Comparison of ENCODE assay signal across 8 mouse cellular contexts in the genomic region with DNA sequence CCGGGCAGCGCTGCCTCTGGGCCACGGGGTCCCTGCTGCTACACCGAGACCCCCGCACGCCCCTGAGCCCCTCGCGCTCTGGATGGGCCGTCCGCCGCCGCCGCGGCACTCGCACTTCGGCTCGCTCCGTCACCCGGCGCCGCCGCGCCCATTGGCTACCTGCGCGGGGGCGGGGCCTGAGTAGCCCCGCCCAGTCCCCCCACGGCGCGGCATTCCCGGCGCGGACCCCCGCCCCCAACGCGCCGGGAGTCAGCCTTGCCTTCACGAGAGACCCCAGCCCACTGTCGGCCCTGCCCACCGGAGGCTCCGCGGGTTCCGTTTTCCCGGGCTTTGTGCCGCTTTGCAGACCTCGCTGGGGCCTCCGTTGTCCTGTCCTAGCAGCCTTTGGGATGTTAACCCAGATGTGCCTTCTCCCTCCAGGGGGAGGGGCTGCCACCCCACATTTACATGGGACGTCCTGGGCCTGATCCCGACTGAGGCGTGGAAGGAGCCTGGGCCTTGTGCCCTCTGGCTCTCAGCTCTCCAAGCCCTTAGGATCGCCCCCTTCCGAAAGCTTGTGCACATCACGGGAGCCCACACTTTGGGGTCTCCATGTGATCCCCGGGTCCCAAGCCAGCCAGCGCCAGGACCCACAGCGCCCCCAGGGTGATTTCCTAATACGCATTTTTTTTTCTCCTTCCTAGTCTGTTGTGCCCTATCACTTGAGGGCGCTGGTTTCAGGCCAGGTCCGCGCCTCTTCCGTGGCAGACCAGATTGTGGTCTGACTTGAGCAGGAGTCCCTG. TPM values are rescaled to one million over a fixed set of nuclear protein-coding genes. Genes with fewer than 3 reads are reported as not detected.
DNase-seq lines count a peak whose midpoint lies in the region; ATAC-seq and TF ChIP-seq lines count a peak whose summit lies in the region.

Gene Rps6ka1 (minus strand): TSS at position 126 of the 782 bp plus-strand sequence.

- no peaks in the 10 kb centered on the region for H3K9me3 ChIP-seq in forebrain, embryonic 12.5 days
- no peaks in the 10 kb centered on the region for H3K9me3 ChIP-seq in heart, embryonic 15.5 days (replicated peaks)
- no peaks in the 10 kb centered on the region for H3K9me3 ChIP-seq in liver, embryonic 12.5 days (replicated peaks)

- no peaks in the 10 kb centered on the region for H3K36me3 ChIP-seq in forebrain, embryonic 12.5 days (replicated peaks)
- H3K36me3 ChIP-seq in heart, embryonic 15.5 days: no peaks in the 10 kb centered on the region
- H3K36me3 ChIP-seq in liver, embryonic 12.5 days: no peaks in the 10 kb centered on the region
- no peaks in the 10 kb centered on the region for H3K36me3 ChIP-seq in testis, adult 2 months (ENCODE audit: control insufficient read depth, insufficient read depth, low read length)

- peak; percentile 30 to 44 for DNase-seq in CD8-positive naive resting alpha-beta T cell, adult 2 months (ENCODE audit: low read depth in 2 of 2, low spot score in 2 of 2)
- DNase-seq in brain, embryonic 14.5 days (ENCODE audit: low read depth): peak; percentile 88
- DNase-seq in kidney, postnatal 10 days: peak; percentile 87
- DNase-seq in naive thymus-derived CD4-positive, alpha-beta T cell, adult 2 months (ENCODE audit: low read depth): peak; percentile 76

- peak within 1 kb of the TSS; percentile 78 for H3K4me3 ChIP-seq in forebrain, embryonic 12.5 days (replicated peaks)
- H3K4me3 ChIP-seq in heart, embryonic 15.5 days: peak within 1 kb of the TSS; percentile 78
- H3K4me3 ChIP-seq in liver, embryonic 12.5 days: peak within 1 kb of the TSS; percentile 74
- peak within 1 kb of the TSS; percentile 88 for H3K4me3 ChIP-seq in testis, adult 2 months (ENCODE audit: control insufficient read depth, low read depth, low read length)

- WGBS in forebrain, embryonic 12.5 days: 1% methylated on average over 48 of the region's 61 CpGs
- under 1% methylated on average over 58 of the region's 61 CpGs for WGBS in heart, embryonic 15.5 days
- WGBS in liver, embryonic 12.5 days (ENCODE audit: insufficient replicate concordance): under 1% methylated on average over 61 of the region's 61 CpGs

- peak within 1 kb of the TSS; percentile 85 for H3K9ac ChIP-seq in forebrain, embryonic 12.5 days
- peak within 1 kb of the TSS; percentile 79 for H3K9ac ChIP-seq in heart, embryonic 15.5 days
- H3K9ac ChIP-seq in liver, embryonic 12.5 days: peak within 1 kb of the TSS; percentile 79

- ATAC-seq in forebrain, embryonic 12.5 days (ENCODE audit: low FRiP score): peak; percentile 92
- peak; percentile 85 for ATAC-seq in heart, embryonic 15.5 days (replicated peaks; ENCODE audit: insufficient number of reproducible peaks, insufficient read depth, low FRiP score, low read depth)
- peak; percentile 74 for ATAC-seq in liver, embryonic 12.5 days

- peaks cover 17% of the 10 kb centered on the region for H3K4me1 ChIP-seq in forebrain, embryonic 12.5 days
- H3K4me1 ChIP-seq in heart, embryonic 15.5 days (replicated peaks): peaks cover 20% of the 10 kb centered on the region
- H3K4me1 ChIP-seq in liver, embryonic 12.5 days: peaks cover 39% of the 10 kb centered on the region
- H3K4me1 ChIP-seq in testis, adult 2 months (ENCODE audit: control insufficient read depth, insufficient read depth, low read length): peaks cover 7% of the 10 kb centered on the region

- peaks cover 13% of the 10 kb centered on the region; the same call in 1 of the 2 replicates for H3K27me3 ChIP-seq in forebrain, embryonic 12.5 days
- no peaks in the 10 kb centered on the region for H3K27me3 ChIP-seq in heart, embryonic 15.5 days
- peaks cover 48% of the 10 kb centered on the region for H3K27me3 ChIP-seq in liver, embryonic 12.5 days (replicated peaks)
- no peaks in the 10 kb centered on the region for H3K27me3 ChIP-seq in testis, adult 2 months (ENCODE audit: control insufficient read depth, insufficient read depth, low read length)

- H3K27ac ChIP-seq in forebrain, embryonic 12.5 days: peak within 1 kb of the TSS; percentile 73
- H3K27ac ChIP-seq in heart, embryonic 15.5 days: peak within 1 kb of the TSS; percentile 79
- peak within 1 kb of the TSS; percentile 64 for H3K27ac ChIP-seq in liver, embryonic 12.5 days
- H3K27ac ChIP-seq in testis, adult 2 months (ENCODE audit: control insufficient read depth, insufficient read depth, low read depth, low read length): peak within 1 kb of the TSS; percentile 2; the same call in 1 of the 2 replicates

- TF ChIP-seq POLR2A in brain, embryonic 14.5 days (IDR thresholded peaks at IDR 0.05; ENCODE audit: borderline replicate concordance, extremely low read depth, insufficient read depth, insufficient read length, poor library complexity, severe bottlenecking): peak; percentile 64; the same call in 1 of the 2 replicates
- no peak for TF ChIP-seq POLR2A in testis, adult 2 months (IDR thresholded peaks at IDR 0.05; ENCODE audit: control insufficient read depth, low read depth, low read length)

- H3K4me2 ChIP-seq in forebrain, embryonic 12.5 days: peak within 1 kb of the TSS; percentile 99
- peak within 1 kb of the TSS; percentile 90 for H3K4me2 ChIP-seq in heart, embryonic 15.5 days
- H3K4me2 ChIP-seq in liver, embryonic 12.5 days: peak within 1 kb of the TSS; percentile 100

- peak; percentile 38; the same call in 1 of the 2 replicates for TF ChIP-seq CTCF in brain, embryonic 14.5 days (IDR thresholded peaks at IDR 0.05; ENCODE audit: borderline replicate concordance, extremely low read depth, insufficient read depth, insufficient read length)
- no peak for TF ChIP-seq CTCF in testis, adult 2 months (IDR thresholded peaks at IDR 0.05; ENCODE audit: control insufficient read depth, insufficient read depth, insufficient replicate concordance, low read depth, low read length)

RNA-seq across cellular contexts. Expression of gene Rps6ka1, which starts in this region (rescaled TPM):
- polyA plus RNA-seq in brain, embryonic 14.5 days (2012; rRNA removed): 15.8 and 20.1 TPM in 2 replicates
- polyA plus RNA-seq in forebrain, embryonic 12.5 days (2016; fragmentation: Nextera tagmentation; extraction: Ambion mirVana): 22.6 and 26.0 TPM in 2 replicates
- polyA plus RNA-seq in heart, embryonic 15.5 days (2015; fragmentation: Nextera tagmentation; extraction: Ambion mirVana): 12.6 and 20.5 TPM in 2 replicates
- 60.9 and 63.1 TPM in 2 replicates for polyA plus RNA-seq in liver, embryonic 12.5 days (2016; fragmentation: Nextera tagmentation; extraction: Ambion mirVana)
- polyA plus RNA-seq in testis, adult 2 months (2012; rRNA removed): 54.8 and 57.2 TPM in 2 replicates

Comparison
In these comparisons a context has a peak if more than half of its experiments do, and no peak if none do; other contexts are left out.
1. Peak in every context shown above with its lines: DNase-seq, ATAC-seq, H3K4me3 ChIP-seq and H3K27ac ChIP-seq.
2. DNase-seq: peak in every context shown above with its lines; median percentile 88 in brain, embryonic 14.5 days; 87 in kidney, postnatal 10 days; 76 in naive thymus-derived CD4-positive, alpha-beta T cell, adult 2 months; 37 in CD8-positive naive resting alpha-beta T cell, adult 2 months.
3. H3K27ac ChIP-seq: peak in every context shown above with its lines; median percentile 79 in heart, embryonic 15.5 days; 73 in forebrain, embryonic 12.5 days; 64 in liver, embryonic 12.5 days; 2 in testis, adult 2 months.